Comparison of ENCODE assay signal across 24 mouse cellular contexts in genomic region chr19:41048187-41048559, GRCm38 (mm10). TPM values are rescaled to one million over a fixed set of nuclear protein-coding genes. Genes with fewer than 3 reads are reported as not detected.
"Had no signal": no experiment of that assay in that cellular context is flagged by ENCODE, and none has a peak within 500 bp of the region (broad histone marks: within the 10 kb centered on the region; RNA-seq: fewer than 3 reads in every experiment).

No protein-coding gene starts in this region.

- H3K36me3 ChIP-seq: kidney, embryonic 15.5 days; liver, embryonic 15.5 days; midbrain, embryonic 12.5 days; neural tube, embryonic 13.5 days; stomach, embryonic 15.5 days had no signal

- H3K4me3 ChIP-seq: kidney, embryonic 15.5 days; left cerebral cortex, adult 2 months; liver, embryonic 15.5 days; midbrain, embryonic 12.5 days; myocyte; neural tube, embryonic 13.5 days; stomach, embryonic 15.5 days had no signal

- H3K27me3 ChIP-seq: kidney, embryonic 15.5 days; liver, embryonic 15.5 days; midbrain, embryonic 12.5 days; neural tube, embryonic 13.5 days; stomach, embryonic 15.5 days had no signal

- H3K4me2 ChIP-seq: kidney, embryonic 15.5 days; liver, embryonic 15.5 days; midbrain, embryonic 12.5 days; neural tube, embryonic 13.5 days; stomach, embryonic 15.5 days had no signal

- H3K27ac ChIP-seq: kidney, embryonic 15.5 days; left cerebral cortex, adult 2 months; liver, embryonic 15.5 days; midbrain, embryonic 12.5 days; neural tube, embryonic 13.5 days; stomach, embryonic 15.5 days had no signal

- H3K4me1 ChIP-seq: midbrain, embryonic 12.5 days; neural tube, embryonic 13.5 days; stomach, embryonic 15.5 days had no signal

- ATAC-seq: midbrain, embryonic 16.5 days had no signal

- H3K9ac ChIP-seq: kidney, embryonic 15.5 days; liver, embryonic 15.5 days; midbrain, embryonic 12.5 days; neural tube, embryonic 13.5 days; stomach, embryonic 15.5 days had no signal

- H3K9me3 ChIP-seq: kidney, embryonic 15.5 days; liver, embryonic 15.5 days; midbrain, embryonic 12.5 days; neural tube, embryonic 13.5 days; stomach, embryonic 15.5 days had no signal

- DNase-seq: kidney, adult 11 months; kidney, adult 8-10 months; kidney, postnatal 10 days; kidney, postnatal 36 days; layer of hippocampus, postnatal 36 days; lung, adult 2 months; lung, postnatal 14 days; lung, postnatal 4 days; retina, postnatal 1 day; right cerebral cortex, postnatal 25 days; spleen, adult 18-20 months; thymus, postnatal 14 days; thymus, postnatal 4 days had no signal

RNA-seq across cellular contexts. Expression of gene Dntt, which starts 19.1 kb away (rescaled TPM):
- polyA plus RNA-seq: limb, embryonic 11.5 days; limb, embryonic 14.5 days; liver, embryonic 15.5 days; lung, embryonic 16.5 days had no signal

RNA-seq across cellular contexts. Expression of gene Opalin, which starts 28.7 kb away (rescaled TPM):
- polyA plus RNA-seq: kidney, embryonic 15.5 days; limb, embryonic 11.5 days; limb, embryonic 14.5 days; liver, embryonic 15.5 days; lung, adult 2 months; lung, embryonic 16.5 days; midbrain, embryonic 12.5 days; midbrain, embryonic 16.5 days; myocyte; neural tube, embryonic 13.5 days; stomach, embryonic 15.5 days had no signal
